Mouse (Mus musculus) midbrain, postnatal 0 days (tissue): ENCODE results near the gene Mex3d. TPM values are rescaled to one million over a fixed set of nuclear protein-coding genes. Genes with fewer than 3 reads are reported as not detected.

Experiments
- ATAC-seq: fragments of 200-750 bp; cut with Nextera tagmentation; 2 replicates; pipeline ENCODE4 v1.8.0; 2017; ENCODE audit warnings: moderate number of reproducible peaks, mild to moderate bottlenecking, moderate TSS enrichment, moderate library complexity; ENCODE audit not compliant: low FRiP score
- DNase-seq: peaks from one replicate; pipeline ENCODE4 v3.0.0-alpha.2; 2015; ENCODE audit warnings: low spot score
- H3K27ac ChIP-seq: fragments of 300-500 bp; sonication (generic); 2 replicates; pipeline ENCODE4 v1.5.1; 2014; ENCODE audit warnings: low read depth, mild to moderate bottlenecking, low read length, mixed read lengths
- H3K27me3 ChIP-seq: fragments of 300-500 bp; sonication (generic); 2 replicates; pipeline ENCODE4 v1.6.1; 2014; ENCODE audit warnings: low read length, control low read depth, mixed read lengths; ENCODE audit not compliant: insufficient read depth
- H3K36me3 ChIP-seq: fragments of 300-500 bp; sonication (generic); 2 replicates; pipeline ENCODE4 v1.6.1; 2014; ENCODE audit warnings: low read length, control low read depth, mixed read lengths; ENCODE audit not compliant: insufficient read depth
- H3K4me1 ChIP-seq: fragments of 300-500 bp; sonication (generic); 2 replicates; pipeline ENCODE4 v1.6.1; 2014; ENCODE audit warnings: mild to moderate bottlenecking, control low read depth, antibody characterized with exemption, low read length, mixed read lengths; ENCODE audit not compliant: insufficient read depth
- H3K4me2 ChIP-seq: fragments of 300-500 bp; sonication (generic); 2 replicates; pipeline ENCODE4 v1.6.1; 2014; ENCODE audit warnings: low read depth, mild to moderate bottlenecking, low read length, mixed read lengths; ENCODE audit not compliant: poor library complexity, severe bottlenecking
- H3K4me3 ChIP-seq: fragments of 300-500 bp; sonication (generic); 2 replicates; pipeline ENCODE4 v1.5.1; 2014; ENCODE audit warnings: low read depth, mild to moderate bottlenecking, low read length, moderate library complexity
- H3K9ac ChIP-seq: fragments of 300-500 bp; sonication (generic); replicated peaks from 2 replicates; pipeline ENCODE4 v1.6.1; 2014; ENCODE audit warnings: mild to moderate bottlenecking, low read length, moderate library complexity, mixed read lengths; ENCODE audit not compliant: poor library complexity, severe bottlenecking
- H3K9me3 ChIP-seq: fragments of 300-500 bp; sonication (generic); 2 replicates; pipeline ENCODE4 v1.6.1; 2016; ENCODE audit warnings: low read length, control low read depth
- CTCF ChIP-seq: IDR thresholded peaks from 2 replicates; pipeline ENCODE4 v1.5.1; 2016; ENCODE audit warnings: antibody characterized with exemption, mild to moderate bottlenecking
- WGBS: fragments of 180-500 bp; shearing (Covaris S2); extraction: QIAGEN DNeasy Blood & Tissue Kit; methylation state at CpG from one replicate; pipeline ENCODE4 v1.1.7; 2014; 5-methylcytosine and 5-hydroxymethylcytosine counted together
- polyA plus RNA-seq: library from polyadenylated mRNA; unstranded; fragments of >200 nt; fragmentation: Nextera tagmentation; extraction: Ambion mirVana; gene quantifications from 2 replicates; pipeline ENCODE4 v1.2.1, GENCODE M21; 2015
- total RNA-seq: library from RNA; depleted of rRNA; stranded (reverse); fragments of >200 nt; gene quantifications from 2 replicates; pipeline ENCODE4 v1.2.3, GENCODE M21; 2014

Mex3d gene
- total and polyA plus RNA-seq, 2 experiments from 2014 or later = 13.9 to 147 TPM

GRCm38 (mm10) chr10:80382641-80383365, 4.7 kb downstream of the Mex3d start:
- ATAC-seq = no peak
- H3K4me3 ChIP-seq = peak overlapping the region; percentile 59; the same call in 1 of the 2 replicates
- H3K36me3 ChIP-seq = peaks cover 31% of the 10 kb centered on the region

GRCm38 (mm10) chr10:80377716-80378115, 9.7 kb downstream of the Mex3d start:
- WGBS = 49% methylated on average over 10 of the region's 10 CpGs
- Histone ChIP-seq H3K9ac (no peak overlapping the region), H3K4me3 (no peak overlapping the region), H3K4me1 (0 out of 2 replicates have a peak, but pooled peaks cover under 1% of the 10 kb centered on the region), H3K27me3 (no peaks in the 10 kb centered on the region), H3K9me3 (no peaks in the 10 kb centered on the region), H3K4me2 (no peak overlapping the region), H3K27ac (no peak overlapping the region), H3K36me3 (peaks cover 31% of the 10 kb centered on the region)
- ATAC-seq = no peak
- DNase-seq = no peak
- TF ChIP-seq CTCF = peak; percentile 72

More at GRCm38 (mm10) chr10:80382641-80383365, 4.7 kb downstream of the Mex3d start:
- WGBS = 72% methylated on average over 7 of the region's 7 CpGs
- DNase-seq = no peak
- H3K4me1 ChIP-seq = peaks cover 10% of the 10 kb centered on the region; the same call in 1 of the 2 replicates
- H3K9me3 ChIP-seq = no peaks in the 10 kb centered on the region
- no peak overlapping the region for H3K9ac ChIP-seq
- no peak overlapping the region for H3K27ac ChIP-seq
- H3K27me3 ChIP-seq = no peaks in the 10 kb centered on the region
- no peak for TF ChIP-seq CTCF
- peak overlapping the region; percentile 94 for H3K4me2 ChIP-seq

- H3K36me3 ChIP-seq = peaks cover 17% of the 10 kb centered on the region
- DNase-seq (peak; percentile 97), ATAC-seq (no peak)
- H3K4me3 ChIP-seq = no peak overlapping the region
- no peaks in the 10 kb centered on the region for H3K27me3 ChIP-seq
- H3K4me2 ChIP-seq = no peak overlapping the region
- H3K9me3 ChIP-seq = no peaks in the 10 kb centered on the region
- peak; percentile 94 for TF ChIP-seq CTCF
- WGBS = under 1% methylated on average over 7 of the region's 7 CpGs
- no peaks in the 10 kb centered on the region; the same call in 1 of the 2 replicates for H3K4me1 ChIP-seq
- no peak overlapping the region for H3K9ac ChIP-seq
- H3K27ac ChIP-seq = no peak overlapping the region
Measured at GRCm38 (mm10) chr10:80376160-80376559, 11.3 kb downstream of the Mex3d start.

- Histone ChIP-seq H3K9me3 (no peaks in the 10 kb centered on the region), H3K9ac (no peak overlapping the region), H3K4me2 (no peak overlapping the region), H3K4me1 (no peaks in the 10 kb centered on the region; the same call in 1 of the 2 replicates), H3K27ac (no peak overlapping the region), H3K4me3 (no peak overlapping the region), H3K27me3 (no peaks in the 10 kb centered on the region), H3K36me3 (no peaks in the 10 kb centered on the region)
- DNase-seq (peak; percentile 60), ATAC-seq (no peak)
- 16% methylated on average over 6 of the region's 6 CpGs for WGBS
- TF ChIP-seq CTCF = peak; percentile 70
Measured at GRCm38 (mm10) chr10:80374063-80374462, 13.4 kb downstream of the Mex3d start.

GRCm38 (mm10) chr10:80372706-80373105, 14.8 kb downstream of the Mex3d start:
- ATAC-seq (no peak), DNase-seq (no peak)
- H3K36me3 ChIP-seq = no peaks in the 10 kb centered on the region
- 83% methylated on average over 6 of the region's 6 CpGs for whole genome bisulfite sequencing
- H3K9me3 ChIP-seq = no peaks in the 10 kb centered on the region
- no peak for TF ChIP-seq CTCF
- no peaks in the 10 kb centered on the region for H3K27me3 ChIP-seq
- H3K9ac ChIP-seq = no peak overlapping the region
- no peak overlapping the region for H3K27ac ChIP-seq
- H3K4me1 ChIP-seq = no peaks in the 10 kb centered on the region; the same call in 1 of the 2 replicates
- no peak overlapping the region for H3K4me3 ChIP-seq
- H3K4me2 ChIP-seq = no peak overlapping the region

GRCm38 (mm10) chr10:80371983-80372382, 15.5 kb downstream of the Mex3d start:
- H3K27me3 ChIP-seq = no peaks in the 10 kb centered on the region
- peak overlapping the region; percentile 33; the same call in 1 of the 2 replicates for H3K4me2 ChIP-seq
- H3K36me3 ChIP-seq = no peaks in the 10 kb centered on the region
- no peaks in the 10 kb centered on the region; the same call in 1 of the 2 replicates for H3K4me1 ChIP-seq
- peak overlapping the region; percentile 62 for H3K27ac ChIP-seq
- DNase-seq = no peak
- TF ChIP-seq CTCF = no peak
- no peaks in the 10 kb centered on the region for H3K9me3 ChIP-seq
- 50% methylated on average over 9 of the region's 9 CpGs for WGBS
- H3K9ac ChIP-seq = no peak overlapping the region
- peak overlapping the region; percentile 10; the same call in 1 of the 2 replicates for H3K4me3 ChIP-seq
- no peak for ATAC-seq
